Mouse (Mus musculus) gastrocnemius, postnatal 10 days (tissue): ENCODE measurements around the gene Hilpda. TPM values are rescaled to one million over a fixed set of nuclear protein-coding genes. Genes with fewer than 3 reads are reported as not detected.
A peak's percentile ranks its signal among the peaks of the same experiment; 100 is the strongest.

ENCODE experiments used
- DNase-seq: peaks from one replicate; pipeline ENCODE4 v3.0.0; 2021; ENCODE audit warnings: mixed read lengths
- long read RNA-seq, 2 experiments: library from polyadenylated mRNA; stranded (forward); transcript quantifications; one replicate each; pipeline ENCODE4 v2.0.0; 2021
- total RNA-seq, 2 experiments: library from RNA; stranded (reverse); gene quantifications; 2 replicates each; pipeline ENCODE4 v1.2.3; 2021

Hilpda gene
- 1 to 10 TPM; 6.9 to 8.8 TPM for total RNA-seq
- long read RNA-seq, experiment 1, transcript Hilpda-201 (2 exons, 982 nt) = major isoform, 7 of 7 reads
- long read RNA-seq, experiment 1, partial matches to known transcripts = 0 of 7 reads
- long read RNA-seq, experiment 1, other reads (novel, unspliced or antisense) = 0 of 7 reads
- long read RNA-seq, experiment 2, partial matches to known transcripts = 0 of 3 reads
- long read RNA-seq, experiment 2, other reads (novel, unspliced or antisense) = 0 of 3 reads

DNA sequence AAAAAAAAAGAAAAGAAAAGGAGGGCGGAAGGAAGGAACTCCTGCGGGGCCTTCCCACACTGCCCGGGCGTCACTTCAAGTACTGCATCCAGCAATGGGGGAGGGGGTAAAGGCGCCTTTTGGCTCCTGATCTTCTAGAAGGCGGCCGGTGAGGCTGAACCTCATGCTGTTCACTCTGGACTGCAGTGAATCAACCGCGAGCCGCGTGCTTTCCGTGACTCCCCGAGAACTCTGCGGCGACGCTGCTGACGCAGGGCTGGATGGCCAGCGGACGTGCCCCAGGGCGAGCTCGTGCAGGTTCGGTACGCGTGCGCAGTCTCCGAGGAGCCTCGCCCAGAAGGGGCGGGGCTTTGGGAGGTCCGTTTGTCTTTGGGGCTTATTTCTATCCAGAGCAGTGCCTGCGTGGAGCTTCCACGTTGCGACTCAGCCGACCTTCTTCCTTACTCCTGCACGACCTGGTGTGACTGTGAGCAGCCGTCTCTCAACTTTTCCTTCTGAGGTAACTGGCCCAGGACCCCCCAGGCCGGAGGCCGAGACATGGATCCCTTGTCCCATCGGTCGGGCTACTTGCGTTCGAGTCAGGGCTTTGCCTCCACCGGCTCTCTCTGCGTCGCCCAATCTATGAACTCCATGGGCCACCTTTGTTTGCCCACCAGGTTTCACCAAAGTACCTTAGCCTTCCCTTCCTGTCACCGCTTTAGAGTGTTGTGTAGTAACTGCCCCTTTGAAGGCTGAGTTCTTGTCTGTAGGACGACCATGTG, at the start of gene Hilpda:
TSS of gene Hilpda (plus strand) at position 177 of the 761 bp plus-strand sequence.
- DNase-seq = peak; percentile 89

DNA sequence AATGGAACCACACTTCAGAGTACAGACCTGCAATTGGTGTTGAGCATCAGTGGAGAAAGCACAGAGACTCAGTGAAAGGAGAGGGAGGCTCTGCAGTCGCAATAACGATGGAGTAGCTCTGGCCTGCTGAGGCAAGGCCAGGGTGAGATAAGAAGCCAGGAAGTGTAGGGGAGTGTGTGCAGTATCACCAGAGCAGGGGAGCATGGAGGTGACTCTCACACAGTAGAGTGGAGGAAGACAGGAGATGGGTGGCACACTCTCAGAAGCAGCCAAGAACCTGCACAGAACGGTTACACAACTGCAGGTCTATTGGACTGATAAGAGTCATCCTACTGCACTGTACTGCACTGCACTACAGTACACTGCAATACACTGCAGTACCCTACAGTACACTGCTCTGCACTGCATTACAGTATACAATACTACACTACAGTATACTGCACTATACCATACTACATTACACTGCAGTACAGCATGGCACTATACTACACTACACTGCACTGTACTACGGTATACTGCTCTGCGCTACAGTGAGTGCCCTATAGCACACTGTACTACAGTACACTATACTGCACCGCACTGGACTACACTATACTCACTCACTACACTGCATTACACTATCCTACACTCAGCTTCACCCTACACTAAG, 42.9 kb upstream of the Hilpda start:
- no peak for DNase-seq

DNA sequence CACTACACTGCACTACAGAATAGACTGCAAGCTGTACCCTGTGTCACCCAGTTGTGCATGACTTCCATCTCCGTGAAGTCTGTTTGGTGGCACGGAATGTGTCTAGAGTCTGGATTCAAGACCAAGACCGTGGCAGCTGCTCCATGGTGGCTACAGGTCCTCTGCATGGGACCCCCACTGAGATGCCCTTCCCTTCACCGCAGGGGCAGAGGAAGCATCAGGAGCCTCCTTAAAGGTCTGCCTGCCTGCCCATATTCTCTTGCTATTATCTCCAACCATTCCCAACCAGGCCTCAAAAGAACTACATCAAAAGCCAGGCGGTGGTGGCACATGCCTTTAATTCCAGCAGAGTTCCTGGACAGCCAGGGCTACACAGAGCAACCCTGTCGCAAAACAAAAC, 41.9 kb upstream of the Hilpda start:
- DNase-seq = no peak

DNA sequence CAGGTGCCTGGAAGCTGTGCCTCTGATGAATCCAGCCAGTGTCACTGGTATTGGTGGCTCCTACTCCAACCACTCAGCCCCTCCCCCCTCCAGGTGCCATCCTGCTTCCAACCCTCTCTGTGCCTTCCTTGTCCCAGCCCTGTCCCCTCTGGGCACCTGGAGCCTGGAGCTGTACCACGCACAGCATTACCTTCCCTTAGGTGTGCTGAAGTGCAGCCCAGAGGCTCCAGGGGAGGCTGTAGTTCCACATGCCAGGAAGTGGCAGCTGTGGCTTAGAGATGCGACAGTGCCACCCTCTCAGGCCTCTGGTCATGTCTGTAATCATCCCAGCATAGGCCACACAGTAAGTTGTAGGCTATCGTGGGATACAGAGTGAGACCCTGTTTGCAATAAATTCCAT, 40.5 kb upstream of the Hilpda start:
- DNase-seq = no peak

DNA sequence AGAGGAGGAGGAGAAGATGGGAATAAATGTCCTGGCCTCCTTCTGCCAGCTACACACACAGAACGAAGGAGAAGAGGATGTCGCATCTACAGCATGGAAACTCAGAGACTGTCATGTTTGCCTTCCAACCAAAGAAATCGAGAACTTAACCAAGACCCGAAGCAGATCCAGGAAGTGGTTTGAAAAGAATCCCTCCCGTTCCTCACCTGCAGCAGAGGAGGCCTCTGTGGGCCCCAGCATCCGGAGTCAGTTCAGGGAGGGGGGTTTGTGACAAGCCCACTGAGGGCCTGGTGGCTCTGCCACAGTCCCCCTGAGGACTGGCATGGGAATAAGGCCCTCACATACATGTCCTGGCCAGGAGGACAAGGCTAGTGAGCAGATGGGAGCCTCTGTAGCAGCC, 40.0 kb upstream of the Hilpda start:
- no peak for DNase-seq

DNA sequence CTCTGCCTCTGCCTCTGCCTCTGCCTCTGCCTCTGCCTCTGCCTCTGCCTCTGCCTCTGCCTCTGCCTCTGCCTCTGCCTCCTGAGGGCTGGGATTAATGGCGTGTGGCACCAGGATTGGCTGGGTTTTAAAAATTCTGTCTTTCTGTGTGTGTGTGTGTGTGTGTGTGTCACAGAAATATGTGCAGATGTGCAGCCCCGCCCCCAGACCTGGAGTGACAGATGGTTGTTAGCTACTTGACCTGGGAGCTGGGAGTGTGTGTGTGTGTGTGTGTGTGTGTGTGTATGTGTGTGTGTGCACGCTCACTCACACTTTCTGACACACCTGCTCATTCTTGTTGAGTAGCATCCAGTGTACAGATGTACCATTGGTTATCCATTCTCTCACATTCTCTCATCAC, 38.6 kb upstream of the Hilpda start:
- DNase-seq = no peak

DNA sequence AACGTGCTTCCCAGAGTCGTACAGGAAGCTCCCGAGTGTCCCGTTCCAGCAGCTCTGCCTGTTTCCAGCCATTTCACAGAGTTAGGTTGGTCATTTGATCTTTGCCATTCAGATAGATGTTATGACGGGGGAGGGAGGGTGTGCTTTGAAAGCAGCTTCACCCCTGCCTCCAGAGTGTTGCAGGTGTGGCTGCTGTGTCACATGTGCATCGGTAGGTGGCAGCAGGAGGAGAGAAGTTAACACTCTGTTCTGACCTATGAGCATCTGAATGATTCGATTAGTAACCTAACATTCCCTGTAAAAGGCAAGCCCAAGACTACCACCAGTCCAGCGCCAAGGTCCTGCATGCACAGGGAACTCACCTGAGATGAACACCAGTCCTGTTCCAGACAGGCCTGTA, 38.0 kb upstream of the Hilpda start:
- DNase-seq = no peak

DNA sequence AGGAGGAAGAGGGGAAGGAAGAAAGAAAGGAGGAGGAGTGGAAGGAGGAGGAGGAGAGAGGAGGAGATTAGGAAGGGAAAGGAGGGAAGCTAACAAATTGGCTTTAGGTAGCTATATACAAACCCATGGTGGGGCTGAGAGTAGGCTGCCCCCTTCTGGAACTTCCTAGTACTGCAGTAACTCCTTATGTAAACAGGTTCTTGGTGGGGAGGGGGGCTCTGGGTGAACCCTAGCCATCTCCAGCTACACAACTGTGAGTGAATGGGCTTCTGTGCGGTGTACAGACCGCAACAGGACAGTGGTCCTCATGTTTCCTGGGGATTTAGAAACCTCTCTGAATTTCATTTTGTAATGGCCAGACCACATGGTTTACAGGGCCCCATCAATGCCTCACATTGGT, 31.5 kb upstream of the Hilpda start:
- DNase-seq = peak; percentile 41

DNA sequence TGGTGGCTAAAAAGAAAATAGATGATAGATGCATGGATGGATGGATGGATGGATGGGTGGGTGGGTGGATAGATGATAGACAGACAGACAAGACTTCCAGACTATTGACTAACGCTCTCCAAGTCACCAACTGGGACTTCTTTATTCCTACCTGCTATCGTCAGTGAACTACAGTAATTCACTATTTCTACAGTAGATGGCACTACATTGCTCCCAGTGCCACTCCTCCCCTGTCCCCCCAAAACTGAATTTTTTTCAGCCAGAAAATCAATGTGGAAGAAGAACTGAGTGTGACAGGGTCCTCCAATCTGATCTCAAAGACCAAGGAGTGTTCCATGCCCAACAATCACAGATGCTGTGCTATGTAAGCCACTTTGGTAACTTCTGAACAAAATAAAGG, 30.6 kb upstream of the Hilpda start:
- DNase-seq = no peak

DNA sequence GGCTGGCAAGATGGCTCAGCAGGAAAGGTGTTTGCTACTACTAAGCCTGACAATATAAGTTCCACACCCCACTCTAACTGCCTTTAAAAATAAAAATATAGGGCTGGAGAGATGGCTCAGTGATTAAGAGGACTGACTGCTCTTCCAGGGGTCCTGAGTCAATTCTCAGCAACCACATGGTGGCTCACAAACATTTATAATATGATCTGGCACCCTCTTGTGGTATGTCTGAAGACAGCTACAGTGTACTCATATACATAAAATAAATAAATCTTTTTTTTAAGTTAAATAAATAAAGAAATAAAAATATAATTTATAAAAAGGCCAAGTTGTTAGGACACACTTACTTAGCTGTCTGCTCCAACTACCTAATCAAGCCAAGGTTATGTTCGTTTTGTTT, 30.0 kb upstream of the Hilpda start:
- no peak for DNase-seq

DNA sequence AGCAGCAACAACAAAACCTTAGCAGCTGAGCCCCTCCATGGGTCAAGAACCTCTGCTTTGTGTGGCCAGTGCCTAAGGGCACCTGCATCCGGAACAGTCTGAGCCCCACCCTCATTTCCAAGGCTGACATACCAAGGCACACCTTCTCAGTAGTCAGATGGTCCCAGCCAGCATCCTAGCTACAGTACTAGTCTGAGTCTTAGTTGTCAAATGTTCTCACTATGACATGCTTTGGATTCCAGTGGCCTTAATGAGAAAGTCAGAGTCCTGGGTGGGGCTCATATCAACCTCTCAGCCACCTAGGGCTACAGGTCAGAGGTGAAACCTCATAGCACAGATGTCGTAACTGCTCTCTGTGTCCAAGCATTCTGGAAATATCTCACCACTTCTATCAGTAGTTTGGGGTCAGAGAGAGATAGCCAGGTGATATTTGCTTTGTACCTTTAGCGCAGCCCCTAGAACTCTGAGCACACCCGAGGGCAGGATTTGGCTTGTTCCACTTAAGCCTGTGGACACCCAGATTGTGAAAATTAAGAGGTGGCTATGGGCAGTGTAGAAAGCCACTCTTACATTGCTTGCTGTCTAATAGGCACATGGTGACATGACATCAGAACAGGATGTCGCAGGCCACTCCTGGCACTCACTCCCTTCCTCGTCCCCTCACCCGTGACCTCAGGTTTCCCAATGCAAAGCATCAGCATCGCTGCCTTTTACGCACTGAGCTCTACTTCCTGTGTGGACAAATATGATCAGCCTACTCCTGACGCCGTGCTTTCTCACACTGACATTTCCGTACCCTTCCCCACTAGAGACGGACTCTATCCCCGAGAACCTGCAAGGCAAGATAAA, 26.8 kb upstream of the Hilpda start:
- no peak for DNase-seq

DNA sequence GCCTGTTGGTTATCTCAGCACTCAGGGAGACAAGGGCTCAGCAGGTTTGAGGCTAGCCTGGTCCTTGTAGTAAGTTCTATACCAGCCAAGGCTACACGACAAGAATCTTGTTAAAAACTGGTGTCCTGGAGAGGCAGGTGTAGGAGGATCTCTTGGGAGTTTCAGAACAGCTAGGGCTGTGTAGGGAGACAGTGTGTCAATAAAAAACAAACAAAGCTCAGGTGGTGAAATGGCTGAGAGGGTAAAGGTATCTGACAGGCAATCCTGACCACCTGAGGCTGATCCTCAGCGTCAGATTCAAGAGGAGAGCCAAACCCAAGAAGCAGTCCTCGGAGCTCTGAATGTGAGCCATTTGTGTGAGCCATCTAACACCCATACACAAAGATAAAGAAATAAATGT, 26.1 kb upstream of the Hilpda start:
- DNase-seq = no peak

DNA sequence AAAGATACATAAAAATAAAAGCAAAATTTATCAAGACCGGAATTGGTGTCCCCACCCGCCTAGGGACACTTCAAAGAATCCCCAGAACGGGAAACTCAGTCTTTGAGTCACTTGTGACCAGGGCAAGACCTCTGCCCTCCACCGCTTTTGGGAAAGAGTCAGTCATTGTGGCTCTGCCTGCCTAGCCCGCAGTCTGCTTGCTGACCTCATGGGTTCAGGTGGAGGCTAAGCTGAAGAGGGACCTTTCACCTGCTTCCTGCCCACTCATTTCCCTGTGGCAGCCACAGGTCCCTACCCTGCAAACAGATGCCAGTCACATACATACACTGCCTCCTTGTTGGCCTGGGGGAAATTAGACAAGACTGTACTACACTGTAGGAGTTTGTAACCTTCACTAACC, 25.7 kb upstream of the Hilpda start:
- no peak for DNase-seq

DNA sequence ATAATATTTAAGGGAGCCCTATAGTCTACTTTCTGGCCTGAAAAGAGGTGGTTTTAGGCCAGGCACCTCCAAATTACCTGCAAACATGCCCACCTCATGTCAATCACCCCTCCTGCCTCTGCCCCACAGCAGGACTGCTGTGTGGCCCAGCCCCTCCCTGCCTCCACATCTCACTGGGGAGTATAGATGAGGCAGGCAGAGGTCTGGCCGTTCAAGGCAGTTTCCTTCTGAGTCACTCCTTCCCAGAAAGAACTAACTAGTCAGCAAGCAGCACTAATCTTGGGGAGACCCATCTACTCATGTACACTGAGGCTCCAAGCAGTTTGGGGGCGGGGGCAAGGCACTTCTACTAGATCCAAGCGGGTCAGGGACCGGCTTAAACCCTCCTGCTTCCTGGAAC, 25.2 kb upstream of the Hilpda start:
- no peak for DNase-seq

DNA sequence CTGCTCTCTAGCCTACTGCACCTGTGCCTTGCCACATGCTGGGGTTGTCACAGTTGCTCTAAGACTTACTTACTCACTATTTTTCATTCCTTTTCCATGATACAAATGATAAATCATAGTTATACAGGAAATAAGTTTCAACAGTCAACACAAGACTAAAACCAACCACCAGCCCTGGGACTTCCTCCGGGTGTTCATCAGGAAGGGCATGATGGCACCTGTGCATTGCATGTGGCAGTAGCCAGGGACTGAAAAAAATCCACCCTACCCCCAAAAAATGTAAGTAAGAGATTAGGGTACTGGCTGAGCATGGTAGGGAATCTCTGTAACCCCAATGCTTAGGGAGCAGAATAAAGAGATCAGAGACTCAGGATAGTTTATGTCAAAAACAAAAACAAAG, 12.9 kb upstream of the Hilpda start:
- DNase-seq = no peak

DNA sequence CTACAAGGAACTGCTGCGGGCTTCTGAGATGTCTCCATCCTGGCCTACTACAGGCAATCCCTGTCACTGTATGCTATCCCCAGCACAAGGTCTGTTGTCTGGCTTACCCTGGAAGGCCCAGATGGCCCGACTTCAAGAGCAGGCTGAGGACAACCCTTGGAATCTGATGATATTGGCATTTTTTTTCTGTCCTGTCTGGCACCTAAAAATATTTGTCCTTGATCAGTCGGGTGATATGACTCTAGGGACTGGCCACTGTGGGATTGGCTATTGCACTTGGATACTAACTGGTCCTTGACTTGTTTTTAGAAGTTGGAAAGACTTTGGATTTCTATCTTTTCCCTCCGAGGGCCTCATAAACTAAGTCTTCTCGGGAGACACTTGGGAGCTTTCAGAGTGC, 10.5 kb upstream of the Hilpda start:
- DNase-seq = no peak

DNA sequence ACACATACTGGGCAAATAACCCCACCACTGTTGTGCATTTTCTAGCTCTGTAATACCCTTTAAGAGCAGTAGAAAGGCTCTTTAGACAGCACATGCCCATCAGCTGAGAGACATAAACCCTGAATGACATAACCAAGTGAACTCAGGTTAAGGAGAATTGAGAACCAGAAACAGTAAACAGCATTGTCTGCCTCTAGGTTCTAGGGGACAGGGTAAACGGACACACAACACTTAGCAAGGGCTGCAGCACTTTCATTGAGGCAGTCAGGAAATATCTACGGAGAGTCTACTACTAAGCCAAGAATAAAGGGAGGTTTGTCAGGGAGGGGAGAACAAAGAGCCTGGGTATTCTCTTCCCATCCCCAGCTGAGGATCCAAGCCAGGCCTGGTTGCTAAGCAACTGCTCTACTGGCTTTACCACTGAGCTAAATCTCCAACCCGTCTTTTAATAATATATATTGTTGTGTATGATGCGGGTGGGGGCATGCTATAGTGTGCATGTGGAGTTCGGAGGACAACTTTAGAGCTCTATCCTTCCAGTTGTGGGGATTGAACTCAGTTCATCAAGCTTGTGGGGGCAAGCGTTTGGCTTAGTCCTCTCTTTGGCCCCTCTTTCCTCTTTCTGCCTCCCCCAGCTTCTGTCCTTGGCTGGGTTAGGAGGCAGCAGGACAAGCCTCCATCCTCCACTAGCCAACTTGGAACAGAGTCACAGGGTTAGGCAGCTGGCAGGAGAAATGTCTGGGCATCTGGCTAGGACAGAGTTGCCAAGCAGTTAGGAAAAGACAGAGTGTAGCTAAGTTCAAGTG, 8.4 kb upstream of the Hilpda start:
- peak; percentile 59 for DNase-seq

DNA sequence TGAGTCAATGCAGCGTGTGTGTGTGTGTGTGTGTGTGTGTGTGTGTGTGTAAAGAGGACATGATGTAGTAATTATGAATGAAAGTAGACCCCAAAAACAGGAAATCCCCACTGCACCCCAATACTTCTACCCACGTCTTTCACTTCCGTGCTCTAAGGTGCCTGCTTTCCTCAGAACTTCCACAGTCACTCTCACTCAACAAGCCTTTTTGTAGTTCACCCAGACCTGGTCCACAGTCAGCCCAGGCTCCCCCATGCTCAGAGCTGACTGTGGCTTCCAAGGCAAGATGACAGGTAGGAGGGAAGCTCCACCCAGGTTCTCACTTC, 7.9 kb upstream of the Hilpda start:
- no peak for DNase-seq

DNA sequence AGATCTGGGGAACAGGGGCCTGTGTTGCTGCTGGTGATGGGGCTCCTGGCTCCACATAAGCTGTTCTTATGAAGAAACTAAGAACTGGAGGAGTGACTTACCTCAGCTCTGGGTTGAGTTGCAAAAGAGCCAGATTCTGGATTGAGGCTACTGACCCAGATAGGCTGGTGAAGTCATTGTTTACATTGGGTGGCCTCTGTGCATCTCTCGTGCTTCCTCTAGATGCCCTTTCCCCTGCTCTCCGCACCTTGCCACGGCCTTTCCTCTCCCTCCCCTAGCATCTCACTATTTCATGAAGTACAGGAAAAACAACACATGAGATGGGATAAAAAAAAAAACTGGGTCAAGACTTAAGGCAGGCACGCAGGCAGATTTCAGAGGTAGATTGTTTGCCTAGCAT, 5.4 kb upstream of the Hilpda start:
- no peak for DNase-seq

DNA sequence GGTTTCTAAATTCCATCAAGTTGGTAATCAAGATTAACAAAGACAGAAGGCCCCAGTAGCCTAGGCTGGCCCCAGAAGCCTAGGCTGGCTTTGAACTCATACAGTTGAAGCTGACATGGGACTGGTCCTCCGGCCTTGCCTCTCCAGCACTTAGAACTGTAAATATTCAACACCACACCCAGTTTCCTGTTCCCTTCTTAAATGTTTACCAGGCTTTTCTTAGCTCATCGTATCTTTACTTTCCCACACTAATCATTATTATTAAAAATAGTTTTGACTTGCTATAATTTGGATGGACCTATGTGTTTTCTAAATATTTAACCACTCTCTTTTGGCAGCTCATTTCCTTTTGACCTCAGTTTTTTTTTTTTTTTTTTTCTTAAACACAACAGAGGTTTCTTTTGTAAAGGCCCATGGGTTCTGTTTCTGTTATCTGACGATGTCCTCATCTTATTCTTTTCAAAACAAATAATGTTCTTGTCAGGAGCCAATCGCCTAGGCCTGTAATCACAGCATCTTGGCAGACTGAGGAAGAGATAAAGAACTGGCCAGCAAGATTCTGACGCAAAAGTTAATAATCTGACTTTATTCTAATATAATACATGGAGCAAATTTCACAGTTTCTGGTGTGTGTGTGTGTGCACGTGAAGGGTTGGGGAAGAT, 3.2 kb upstream of the Hilpda start:
- no peak for DNase-seq

DNA sequence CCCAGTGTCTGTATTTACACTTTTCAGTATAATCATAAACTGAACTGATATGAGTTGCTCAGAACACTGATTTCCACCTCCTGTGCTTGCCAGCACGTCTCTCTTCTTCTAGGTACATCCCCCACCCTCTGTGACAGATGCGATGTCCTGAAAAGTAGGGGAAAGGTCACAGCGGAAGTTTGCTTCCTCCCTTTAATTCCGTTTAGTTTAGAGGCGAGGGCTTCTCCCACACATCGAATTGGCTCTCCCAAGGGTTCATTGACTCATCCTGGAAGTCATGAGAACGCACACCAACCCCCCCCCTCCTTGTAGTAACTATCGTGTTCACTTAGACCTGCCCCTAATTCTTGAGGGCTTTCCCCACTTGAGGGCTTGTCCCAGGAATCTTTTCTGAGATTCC, 1.3 kb upstream of the Hilpda start:
- no peak for DNase-seq

DNA sequence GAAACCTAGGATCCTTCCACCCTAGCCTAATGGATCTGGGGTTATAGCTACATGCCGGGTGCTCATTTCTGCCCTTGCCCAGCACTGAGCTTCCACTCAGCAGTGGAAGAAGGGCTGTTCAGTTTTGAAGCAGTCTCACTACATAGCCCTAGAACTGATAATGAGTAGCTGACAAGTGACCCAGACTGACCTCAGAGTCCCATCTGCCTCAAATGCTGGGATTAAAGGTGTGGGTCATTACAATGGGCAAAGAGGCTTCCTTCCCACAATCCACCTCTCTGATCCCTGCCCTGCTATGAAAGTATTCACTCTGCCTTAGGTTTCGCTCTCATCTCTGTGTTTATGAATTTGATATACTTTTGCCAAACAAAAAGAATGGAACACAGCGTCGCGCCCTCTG, 4.5 kb downstream of the Hilpda start:
- DNase-seq = no peak
